Mouse (Mus musculus) bone marrow, adult 2 months (tissue): Measurements from ENCODE around the gene Dpagt1.

Source experiments
- CTCF ChIP-seq: fragments of 200-500 bp; IDR thresholded peaks from 2 replicates; pipeline ENCODE4 v1.5.1; 2011; ENCODE audit warnings: low read length, control low read depth; ENCODE audit not compliant: control insufficient read depth, insufficient read depth
- POLR2A ChIP-seq: fragments of 200-500 bp; IDR thresholded peaks from 2 replicates; pipeline ENCODE4 v1.6.1; 2011; ENCODE audit warnings: low read depth, mild to moderate bottlenecking, control low read depth, low read length, borderline replicate concordance; ENCODE audit not compliant: control insufficient read depth

DNA sequence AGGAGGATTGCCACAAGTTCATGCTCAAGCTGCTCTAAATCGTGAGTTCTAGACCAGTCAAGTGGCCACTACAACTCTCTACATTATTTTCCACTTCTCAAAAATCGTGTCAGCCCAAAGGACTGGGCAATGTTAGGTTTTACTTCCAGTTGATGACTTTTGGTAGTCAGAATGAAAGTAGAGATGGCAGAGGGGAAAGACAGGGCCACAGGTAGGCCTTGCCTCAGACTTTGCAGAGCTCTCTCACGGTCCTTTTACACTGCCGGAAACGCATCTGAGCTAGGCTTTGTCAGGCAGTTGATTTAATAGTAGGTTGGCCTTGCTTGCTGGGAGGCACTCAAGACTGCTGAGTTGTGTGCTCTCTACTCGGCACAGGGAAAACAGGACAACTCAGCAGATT, 1.7 kb upstream of the Dpagt1 start:
- no peak for TF ChIP-seq CTCF
- no peak for TF ChIP-seq POLR2A
